Mouse (Mus musculus) ES-Bruce4 (cell line): ENCODE measurements around the gene Hoxd12.

Experiments used
- CTCF ChIP-seq: IDR thresholded peaks from one replicate; pipeline ENCODE4 v1.8.1; 2011; ENCODE audit warnings: low read depth, low read length
- POLR2A ChIP-seq: IDR thresholded peaks from one replicate; pipeline ENCODE4 v1.8.1; 2011; ENCODE audit warnings: low read length; ENCODE audit not compliant: insufficient read depth

DNA sequence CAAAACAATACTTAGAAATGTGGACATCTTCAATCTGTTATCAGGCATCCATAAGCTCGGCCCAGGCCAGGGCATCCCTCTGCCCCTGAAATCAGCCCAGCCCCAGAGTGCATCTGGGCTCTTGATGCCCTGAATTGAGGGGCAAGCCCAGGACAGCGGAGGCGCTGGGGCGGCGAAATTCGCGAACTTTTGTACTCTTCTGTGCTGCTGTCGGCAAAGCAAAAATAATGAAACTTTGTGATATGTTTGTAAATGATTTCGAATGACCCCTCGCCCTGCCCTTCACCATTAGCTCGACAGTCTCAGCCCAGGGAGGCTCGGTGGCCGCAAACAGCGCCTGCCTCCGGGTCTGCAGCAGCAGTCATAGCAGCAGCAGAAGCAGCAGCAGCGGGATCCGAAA lies 50.4 kb downstream of the Hoxd12 start:
- no peak for TF ChIP-seq CTCF
- no peak for TF ChIP-seq POLR2A
